Mouse (Mus musculus) small intestine, adult 2 months (tissue): ENCODE data around the gene Baiap2l1. TPM values are rescaled to one million over a fixed set of nuclear protein-coding genes. Genes with fewer than 3 reads are reported as not detected.
"Not testable (repeated sequence)": the region's sequence is repeated elsewhere in the genome, so short reads cannot be mapped to it uniquely, and the experiment has no call there.

Experiments
- H3K27ac ChIP-seq: fragments of 200-500 bp; 2 replicates; pipeline ENCODE4 v1.5.1; 2012; ENCODE audit warnings: low read depth, low read length, control low read depth, inconsistent platforms; ENCODE audit not compliant: insufficient read depth
- H3K27me3 ChIP-seq: fragments of 200-500 bp; 2 replicates; pipeline ENCODE4 v1.6.1; 2012; ENCODE audit warnings: mild to moderate bottlenecking, moderate library complexity, low read length, inconsistent platforms; ENCODE audit not compliant: control insufficient read depth, insufficient read depth
- H3K36me3 ChIP-seq: fragments of 200-500 bp; 2 replicates; pipeline ENCODE4 v1.6.1; 2012; ENCODE audit warnings: mild to moderate bottlenecking, low read length, control low read depth, inconsistent platforms; ENCODE audit not compliant: control insufficient read depth, insufficient read depth
- H3K4me1 ChIP-seq: fragments of 200-500 bp; 2 replicates; pipeline ENCODE4 v1.6.1; 2012; ENCODE audit warnings: low read length, inconsistent platforms, mixed read lengths; ENCODE audit not compliant: control insufficient read depth, insufficient read depth, insufficient read length
- H3K4me3 ChIP-seq: fragments of 200-500 bp; 2 replicates; pipeline ENCODE4 v1.5.1; 2012; ENCODE audit warnings: low read depth, mild to moderate bottlenecking, control low read depth, inconsistent platforms, low read length, moderate library complexity
- CTCF ChIP-seq: fragments of 200-500 bp; IDR thresholded peaks from 2 replicates; pipeline ENCODE4 v1.5.1; 2012; ENCODE audit warnings: low read depth, mild to moderate bottlenecking, control low read depth, inconsistent platforms, low read length, moderate library complexity, mixed read lengths; ENCODE audit not compliant: insufficient replicate concordance, insufficient read length; ENCODE audit errors: extremely low read depth
- POLR2A ChIP-seq: fragments of 200-500 bp; IDR thresholded peaks from 2 replicates; pipeline ENCODE4 v1.6.1; 2012; ENCODE audit warnings: low read depth, mild to moderate bottlenecking, control low read depth, inconsistent platforms, low read length, moderate library complexity
- WGBS: fragments of 180-500 bp; shearing (Covaris S2); methylation state at CpG from one replicate; pipeline ENCODE4 v1.1.7; 2018; 5-methylcytosine and 5-hydroxymethylcytosine counted together
- polyA plus RNA-seq: library from polyadenylated mRNA; depleted of rRNA; stranded (reverse); fragments of >200 nt; gene quantifications from 2 replicates; pipeline ENCODE4 v1.2.3, GENCODE M21; 2012

Gene Baiap2l1
- polyA plus RNA-seq, 1 experiment = 49.1 TPM

DNA sequence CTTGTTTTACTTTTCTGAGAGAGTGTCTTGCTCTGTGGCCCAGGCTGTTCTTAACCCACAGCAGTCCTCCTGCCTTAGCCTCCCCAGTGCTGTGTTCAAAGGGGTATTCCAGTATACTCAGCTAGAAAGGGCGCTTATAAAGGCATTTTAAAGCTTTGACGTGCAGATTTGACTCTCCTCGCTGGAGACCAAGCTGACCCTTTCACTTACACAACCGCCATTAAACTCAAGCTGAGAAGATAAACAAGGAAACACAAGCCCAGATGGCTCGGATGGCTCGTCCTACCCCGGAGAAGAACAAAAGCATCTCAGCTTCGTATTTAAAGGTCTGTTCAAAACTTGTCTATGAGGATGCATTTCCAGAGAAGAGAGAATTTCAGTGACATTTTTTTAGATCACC, 6.7 kb downstream of the Baiap2l1 start:
- H3K27me3 ChIP-seq = no peaks in the 10 kb centered on the region
- H3K4me1 ChIP-seq = peaks cover 9% of the 10 kb centered on the region
- WGBS = 25% methylated on average over 8 of the region's 8 CpGs
- TF ChIP-seq POLR2A (no peak), CTCF (no peak)
- H3K36me3 ChIP-seq = no peaks in the 10 kb centered on the region
- no peak overlapping the region for H3K27ac ChIP-seq
- no peak overlapping the region for H3K4me3 ChIP-seq

DNA sequence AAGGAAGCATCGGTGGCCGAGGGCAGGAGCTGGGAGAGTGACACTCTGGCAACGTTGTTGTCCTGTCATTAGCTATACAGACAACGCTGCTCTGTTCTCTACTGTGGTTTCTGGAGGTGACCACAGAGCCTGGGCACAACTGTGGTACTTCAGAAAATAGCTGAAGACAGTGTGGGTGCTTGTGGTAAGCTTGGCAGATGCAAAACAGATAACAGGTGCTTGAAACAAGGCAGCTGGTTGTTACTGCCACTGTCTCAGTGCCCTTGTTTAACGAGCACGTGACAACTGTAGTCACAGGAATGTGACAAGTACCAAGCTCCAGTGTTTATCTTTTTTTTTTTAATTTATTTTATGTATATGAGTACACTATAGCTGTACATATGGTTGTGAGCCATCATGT, 13.3 kb downstream of the Baiap2l1 start:
- TF ChIP-seq POLR2A (no peak), CTCF (no peak)
- Histone ChIP-seq H3K27me3 (no peaks in the 10 kb centered on the region), H3K27ac (0 out of 2 replicates have a peak overlapping the region, but pooled peaks have one; percentile 12), H3K36me3 (no peaks in the 10 kb centered on the region), H3K4me3 (no peak overlapping the region), H3K4me1 (peaks cover 25% of the 10 kb centered on the region; the same call in 1 of the 2 replicates)
- WGBS = 33% methylated on average over 6 of the region's 6 CpGs

DNA sequence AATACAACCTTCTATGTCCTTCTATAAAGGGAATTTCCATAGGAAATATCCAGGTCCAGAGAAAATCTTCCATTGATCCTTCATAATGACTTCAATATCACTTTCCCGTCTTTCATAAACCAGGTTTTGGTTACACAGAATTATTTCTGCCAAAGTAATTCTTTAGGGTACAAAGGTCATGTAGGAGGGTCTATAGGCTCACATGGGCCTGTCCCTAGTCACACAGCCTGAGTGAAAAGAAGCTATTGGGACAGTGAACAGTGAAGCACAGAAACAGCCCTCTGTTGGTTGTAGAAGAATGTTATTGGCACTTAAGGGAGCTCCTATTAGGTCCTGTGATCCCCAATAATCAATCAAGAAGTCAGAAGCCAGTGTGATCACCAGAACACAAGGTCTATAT, 16.8 kb downstream of the Baiap2l1 start:
- no peak overlapping the region for H3K4me3 ChIP-seq
- H3K27me3 ChIP-seq = no peaks in the 10 kb centered on the region
- TF ChIP-seq CTCF (no peak), POLR2A (no peak)
- H3K4me1 ChIP-seq = peaks cover 30% of the 10 kb centered on the region; the same call in 1 of the 2 replicates
- no peaks in the 10 kb centered on the region for H3K36me3 ChIP-seq
- 28% methylated on average over 1 of the region's 1 CpGs for WGBS
- no peak overlapping the region for H3K27ac ChIP-seq

DNA sequence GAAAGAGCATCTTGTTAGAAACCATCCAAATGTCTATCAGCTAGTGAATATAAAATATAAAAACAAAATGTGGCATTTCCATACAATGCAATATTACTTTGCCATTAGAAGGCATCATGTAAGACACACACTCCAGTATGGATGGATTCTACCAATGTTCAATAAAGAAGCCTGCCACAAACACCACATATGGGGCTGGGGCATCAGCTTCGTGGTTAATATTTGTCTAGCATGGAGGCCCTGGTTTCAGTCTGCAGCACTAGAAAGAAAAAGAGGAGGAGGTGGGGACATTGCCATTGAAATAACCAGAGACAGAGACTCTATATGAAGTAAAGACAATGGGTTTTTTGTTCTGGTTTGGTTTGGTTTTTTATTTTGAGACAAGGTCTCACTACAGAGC, 19.1 kb downstream of the Baiap2l1 start:
- no peaks in the 10 kb centered on the region for H3K27me3 ChIP-seq
- no peaks in the 10 kb centered on the region for H3K36me3 ChIP-seq
- no peak overlapping the region for H3K4me3 ChIP-seq
- 27% methylated on average over 1 of the region's 1 CpGs for WGBS
- H3K4me1 ChIP-seq = peaks cover 29% of the 10 kb centered on the region; the same call in 1 of the 2 replicates
- no peak overlapping the region for H3K27ac ChIP-seq
- TF ChIP-seq POLR2A = no peak
- TF ChIP-seq CTCF = no peak

DNA sequence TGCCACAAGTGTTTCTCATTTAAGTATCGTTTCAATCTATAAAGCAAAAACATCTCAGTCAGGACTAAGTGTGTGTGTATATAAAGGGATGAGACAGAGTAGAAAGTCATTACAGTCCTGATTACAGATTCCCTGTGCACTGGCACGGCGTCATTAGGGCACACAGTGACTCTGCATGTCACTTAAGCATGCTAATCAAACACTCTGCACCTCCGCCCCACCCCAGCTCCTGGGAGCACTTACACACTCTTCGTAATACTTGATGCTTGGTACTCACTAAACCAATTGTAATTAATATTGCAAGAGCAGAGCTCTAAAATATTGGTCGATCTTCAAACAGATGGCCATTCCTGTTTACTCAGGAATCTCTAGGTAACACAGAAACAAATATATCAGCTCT, 22.6 kb downstream of the Baiap2l1 start:
- not testable (repeated sequence) for H3K4me3 ChIP-seq, H3K27ac ChIP-seq, H3K27me3 ChIP-seq, H3K36me3 ChIP-seq
- peaks cover 18% of the 10 kb centered on the region; the same call in 1 of the 2 replicates for H3K4me1 ChIP-seq
- 24% methylated on average over 6 of the region's 6 CpGs for WGBS

DNA sequence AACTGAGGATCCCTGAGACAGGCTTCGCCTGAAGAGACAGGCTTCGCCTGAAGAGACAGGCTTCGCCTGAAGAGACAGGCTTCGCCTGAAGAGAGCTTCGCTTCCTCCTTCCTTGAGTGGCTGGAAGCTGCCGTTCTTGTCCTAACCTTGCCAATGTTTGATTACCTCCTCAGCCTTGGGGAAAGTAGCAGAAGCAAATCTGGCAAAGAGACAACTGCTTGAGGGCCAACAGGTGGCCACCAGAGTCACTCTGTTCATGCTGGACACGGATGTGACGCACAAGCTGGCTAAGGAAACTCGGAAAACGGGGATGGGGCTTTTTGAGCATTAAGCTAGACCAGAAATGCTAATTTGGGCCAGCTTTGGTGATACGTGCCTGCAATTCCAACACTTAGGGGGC, 23.9 kb downstream of the Baiap2l1 start:
- peaks cover 14% of the 10 kb centered on the region; the same call in 1 of the 2 replicates for H3K4me1 ChIP-seq
- no peak overlapping the region for H3K4me3 ChIP-seq
- H3K27me3 ChIP-seq = no peaks in the 10 kb centered on the region
- 24% methylated on average over 11 of the region's 11 CpGs for WGBS
- no peaks in the 10 kb centered on the region; the same call in 1 of the 2 replicates for H3K36me3 ChIP-seq
- no peak for TF ChIP-seq POLR2A
- TF ChIP-seq CTCF = no peak
- H3K27ac ChIP-seq = no peak overlapping the region

DNA sequence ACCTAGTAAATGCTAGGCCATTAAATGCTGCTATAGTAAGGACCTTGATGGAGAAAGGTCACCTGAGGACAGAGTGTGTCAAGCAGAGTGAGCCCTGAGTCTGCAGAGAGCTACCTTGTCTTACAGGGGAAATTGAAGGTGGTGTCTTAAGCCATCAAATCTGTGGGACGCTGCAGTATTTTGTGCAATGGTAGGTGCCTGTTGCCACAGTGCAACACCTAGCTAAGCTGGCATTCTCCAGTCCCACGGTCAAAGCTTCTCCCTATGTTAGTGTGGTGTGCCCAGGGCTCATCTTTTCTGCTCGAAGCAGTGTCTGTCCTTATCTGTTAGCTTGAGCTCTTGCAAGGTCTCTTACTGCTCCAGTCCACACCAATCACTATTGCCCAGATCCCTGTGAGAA, 35.2 kb downstream of the Baiap2l1 start:
- WGBS = 70% methylated on average over 3 of the region's 3 CpGs
- H3K4me3 ChIP-seq = no peak overlapping the region
- peaks cover 23% of the 10 kb centered on the region for H3K4me1 ChIP-seq
- no peaks in the 10 kb centered on the region for H3K27me3 ChIP-seq
- H3K27ac ChIP-seq = peak overlapping the region; percentile 42
- TF ChIP-seq CTCF = no peak
- TF ChIP-seq POLR2A = no peak
- H3K36me3 ChIP-seq = peaks cover 15% of the 10 kb centered on the region

DNA sequence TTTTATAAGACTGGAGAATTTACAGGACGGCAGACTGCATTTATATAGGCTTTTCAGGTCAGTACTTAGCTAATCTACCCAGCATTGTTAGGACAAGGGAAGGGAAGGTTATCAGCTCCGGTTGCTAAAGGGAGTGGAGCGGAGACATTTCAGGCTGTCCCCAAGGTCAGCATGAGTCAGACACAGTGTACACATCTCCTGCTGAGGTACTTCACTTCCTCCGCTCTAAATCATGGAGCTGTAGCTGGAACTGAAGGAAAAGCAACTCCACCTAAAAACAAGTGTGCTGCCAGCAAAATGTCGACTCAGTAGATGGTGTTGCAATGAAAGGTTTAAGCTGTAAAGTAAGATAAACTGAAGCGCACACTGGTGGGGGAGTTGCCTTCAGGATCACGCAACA, 36.2 kb downstream of the Baiap2l1 start:
- Histone ChIP-seq H3K36me3 (peaks cover 16% of the 10 kb centered on the region), H3K27me3 (no peaks in the 10 kb centered on the region), H3K4me3 (no peak overlapping the region), H3K27ac (peak overlapping the region; percentile 10), H3K4me1 (peaks cover 26% of the 10 kb centered on the region)
- 23% methylated on average over 7 of the region's 7 CpGs for WGBS
- TF ChIP-seq CTCF (no peak), POLR2A (no peak)
